Mouse (Mus musculus): ENCODE measurements at regions not wholly inside any gene's neighbourhood (a gene's known extent, or its start where the extent isn't known, plus 50 kb on each side); places are given as distances from the start of the nearest gene placed in this dataset.

DNA sequence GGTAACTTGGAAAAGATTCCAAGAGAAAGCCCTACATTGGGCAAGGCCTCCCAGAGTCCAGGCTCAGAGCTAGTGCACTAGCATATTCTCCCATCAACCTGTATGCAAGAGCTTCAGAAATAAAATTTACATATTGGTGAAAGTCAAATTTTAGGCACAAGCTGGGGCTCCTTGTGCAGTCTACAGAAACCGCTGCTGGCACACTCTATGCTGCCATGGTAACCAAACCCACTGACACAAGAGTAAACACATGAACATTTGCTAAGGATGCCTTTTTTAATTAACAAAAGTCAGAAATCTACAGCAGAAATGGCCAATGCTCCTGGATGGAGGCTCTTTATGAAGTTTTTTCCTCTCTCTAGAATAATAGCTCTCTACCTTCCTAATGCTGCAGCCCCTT is 75.9 kb upstream of the Gm9747 start:
- H3K4me3 ChIP-seq (ENCODE audit: insufficient read depth in 1 of 2, low read depth in 1 of 2, low read length in 2 of 2, poor library complexity in 1 of 2, severe bottlenecking in 1 of 2) = no peak overlapping the region
- H3K36me3 ChIP-seq (ENCODE audit: control insufficient read depth, insufficient read depth, low read length, poor library complexity, severe bottlenecking) = no peaks in the 10 kb centered on the region
- no peaks in the 10 kb centered on the region for H3K4me1 ChIP-seq (ENCODE audit: control insufficient read depth in 2 of 2, insufficient read depth in 2 of 2, low read length in 2 of 2, poor library complexity in 1 of 2)
- TF ChIP-seq HCFC1 (IDR thresholded peaks at IDR 0.05; ENCODE audit: borderline replicate concordance, insufficient read depth, low read length) (no peak), CHD2 (IDR thresholded peaks at IDR 0.05; ENCODE audit: low read depth, low read length) (no peak), ZC3H11A (IDR thresholded peaks at IDR 0.05; ENCODE audit: borderline replicate concordance, low read depth, low read length) (no peak), MAFK (IDR thresholded peaks at IDR 0.05; ENCODE audit: insufficient read depth, low read depth, low read length) (no peak), ZNF384 (IDR thresholded peaks at IDR 0.05; ENCODE audit: low read depth, low read length) (no peak)
- no peak overlapping the region for H3K27ac ChIP-seq (ENCODE audit: insufficient read depth, low read depth, low read length, poor library complexity, severe bottlenecking)
- in situ Hi-C loops (cut with MboI; ENCODE audit: low sequenced_read_pairs in 2 of 2, unreplicated experiment in 2 of 2) = no loop called here
- H3K9ac ChIP-seq (ENCODE audit: insufficient read depth, low read depth, low read length, poor library complexity, severe bottlenecking) = no peak overlapping the region
- DNase-seq (ENCODE audit: low read depth, low spot score) = no peak
- H3K9me3 ChIP-seq (ENCODE audit: control insufficient read depth, insufficient read depth, low read depth, low read length) = no peaks in the 10 kb centered on the region

DNA sequence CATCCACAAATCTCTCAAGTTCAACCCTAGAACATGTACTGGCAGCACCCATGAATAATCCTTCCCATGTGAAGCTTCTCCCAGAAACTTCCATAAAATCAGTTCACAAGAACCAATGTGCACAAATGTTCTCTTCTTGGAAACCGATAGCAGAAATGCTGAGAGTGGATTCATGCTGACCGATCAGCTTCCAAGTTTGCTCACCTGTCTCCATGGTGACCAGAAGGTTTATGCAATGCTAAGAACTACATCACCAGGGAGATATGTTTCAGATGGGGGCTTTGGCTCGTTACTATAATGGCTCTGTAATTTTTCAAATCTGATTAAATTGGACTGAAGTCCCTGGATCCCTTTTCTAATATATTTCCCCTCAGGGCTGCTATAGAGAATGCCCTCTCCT is 74.4 kb upstream of the Gm9747 start:
- no peaks in the 10 kb centered on the region for H3K4me1 ChIP-seq (ENCODE audit: control insufficient read depth in 2 of 2, insufficient read depth in 2 of 2, low read length in 2 of 2, poor library complexity in 1 of 2)
- H3K27ac ChIP-seq (ENCODE audit: insufficient read depth, low read depth, low read length, poor library complexity, severe bottlenecking) = no peak overlapping the region
- in situ Hi-C loops (cut with MboI; ENCODE audit: low sequenced_read_pairs in 2 of 2, unreplicated experiment in 2 of 2) = no loop called here
- H3K36me3 ChIP-seq (ENCODE audit: control insufficient read depth, insufficient read depth, low read length, poor library complexity, severe bottlenecking) = no peaks in the 10 kb centered on the region
- no peak for TF ChIP-seq ZC3H11A (IDR thresholded peaks at IDR 0.05; ENCODE audit: borderline replicate concordance, low read depth, low read length)
- no peak for TF ChIP-seq MAFK (IDR thresholded peaks at IDR 0.05; ENCODE audit: insufficient read depth, low read depth, low read length)
- no peak for TF ChIP-seq CHD2 (IDR thresholded peaks at IDR 0.05; ENCODE audit: low read depth, low read length)
- TF ChIP-seq ZNF384 (IDR thresholded peaks at IDR 0.05; ENCODE audit: low read depth, low read length) = no peak
- no peak for TF ChIP-seq HCFC1 (IDR thresholded peaks at IDR 0.05; ENCODE audit: borderline replicate concordance, insufficient read depth, low read length)
- H3K9ac ChIP-seq (ENCODE audit: insufficient read depth, low read depth, low read length, poor library complexity, severe bottlenecking) = no peak overlapping the region
- H3K4me3 ChIP-seq (ENCODE audit: insufficient read depth in 1 of 2, low read depth in 1 of 2, low read length in 2 of 2, poor library complexity in 1 of 2, severe bottlenecking in 1 of 2) = no peak overlapping the region
- no peaks in the 10 kb centered on the region for H3K9me3 ChIP-seq (ENCODE audit: control insufficient read depth, insufficient read depth, low read depth, low read length)
- DNase-seq (ENCODE audit: low read depth, low spot score) = no peak

DNA sequence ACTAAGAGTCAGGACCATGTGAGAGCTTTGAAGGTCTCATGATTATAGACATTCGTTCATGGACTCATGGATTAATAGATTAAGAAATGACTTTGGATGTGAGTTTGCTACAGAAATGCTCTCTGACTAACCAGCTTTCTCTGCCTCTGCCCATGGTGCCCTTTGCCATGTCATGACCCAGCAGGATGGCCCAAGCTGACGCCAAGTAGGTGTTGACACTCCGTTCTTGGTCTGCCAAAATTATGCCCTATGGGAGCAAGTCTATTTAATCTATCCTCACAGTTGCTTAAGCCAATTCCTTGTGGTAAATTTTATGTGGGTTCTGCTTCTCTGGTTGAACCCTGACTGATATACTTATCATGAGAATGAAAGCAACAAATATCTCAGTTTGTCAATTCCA is 73.7 kb upstream of the Gm9747 start:
- H3K9ac ChIP-seq (ENCODE audit: insufficient read depth, low read depth, low read length, poor library complexity, severe bottlenecking) = no peak overlapping the region
- DNase-seq (ENCODE audit: low read depth, low spot score) = no peak
- H3K27ac ChIP-seq (ENCODE audit: insufficient read depth, low read depth, low read length, poor library complexity, severe bottlenecking) = no peak overlapping the region
- H3K36me3 ChIP-seq (ENCODE audit: control insufficient read depth, insufficient read depth, low read length, poor library complexity, severe bottlenecking) = no peaks in the 10 kb centered on the region
- no peaks in the 10 kb centered on the region for H3K4me1 ChIP-seq (ENCODE audit: control insufficient read depth in 2 of 2, insufficient read depth in 2 of 2, low read length in 2 of 2, poor library complexity in 1 of 2)
- no peak overlapping the region for H3K4me3 ChIP-seq (ENCODE audit: insufficient read depth in 1 of 2, low read depth in 1 of 2, low read length in 2 of 2, poor library complexity in 1 of 2, severe bottlenecking in 1 of 2)
- H3K9me3 ChIP-seq (ENCODE audit: control insufficient read depth, insufficient read depth, low read depth, low read length) = no peaks in the 10 kb centered on the region
- in situ Hi-C loops (cut with MboI; ENCODE audit: low sequenced_read_pairs in 2 of 2, unreplicated experiment in 2 of 2) = no loop called here
- TF ChIP-seq CHD2 (IDR thresholded peaks at IDR 0.05; ENCODE audit: low read depth, low read length) (no peak), ZNF384 (IDR thresholded peaks at IDR 0.05; ENCODE audit: low read depth, low read length) (no peak), ZC3H11A (IDR thresholded peaks at IDR 0.05; ENCODE audit: borderline replicate concordance, low read depth, low read length) (no peak), HCFC1 (IDR thresholded peaks at IDR 0.05; ENCODE audit: borderline replicate concordance, insufficient read depth, low read length) (no peak)

DNA sequence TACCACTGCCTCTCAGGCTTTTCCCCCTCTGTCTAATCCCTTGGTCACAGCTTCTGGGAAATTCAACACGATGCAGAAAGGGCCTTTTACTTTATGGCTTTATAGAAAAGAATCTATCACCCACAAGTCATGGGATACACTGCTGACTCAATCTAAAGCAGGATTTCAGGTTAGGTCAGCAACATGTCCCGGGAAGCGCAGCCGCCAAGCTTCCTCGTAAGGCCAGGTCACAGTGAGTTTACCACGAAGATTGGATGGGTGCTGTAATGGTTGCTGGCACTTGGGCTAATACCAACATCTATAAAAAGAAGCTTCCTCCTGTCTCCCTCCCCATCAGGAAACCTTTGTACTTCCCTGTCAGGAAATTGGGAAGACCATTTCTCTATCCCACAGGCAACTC is 70.0 kb upstream of the Gm9747 start:
- DNase-seq (ENCODE audit: low read depth, low spot score) = no peak
- no peaks in the 10 kb centered on the region for H3K9me3 ChIP-seq (ENCODE audit: control insufficient read depth, insufficient read depth, low read depth, low read length)
- TF ChIP-seq ZC3H11A (IDR thresholded peaks at IDR 0.05; ENCODE audit: borderline replicate concordance, low read depth, low read length) = no peak
- TF ChIP-seq ZNF384 (IDR thresholded peaks at IDR 0.05; ENCODE audit: low read depth, low read length) = no peak
- no peak for TF ChIP-seq HCFC1 (IDR thresholded peaks at IDR 0.05; ENCODE audit: borderline replicate concordance, insufficient read depth, low read length)
- no peak for TF ChIP-seq MAFK (IDR thresholded peaks at IDR 0.05; ENCODE audit: insufficient read depth, low read depth, low read length)
- TF ChIP-seq CHD2 (IDR thresholded peaks at IDR 0.05; ENCODE audit: low read depth, low read length) = no peak
- H3K27ac ChIP-seq (ENCODE audit: insufficient read depth, low read depth, low read length, poor library complexity, severe bottlenecking) = no peak overlapping the region
- no peaks in the 10 kb centered on the region for H3K36me3 ChIP-seq (ENCODE audit: control insufficient read depth, insufficient read depth, low read length, poor library complexity, severe bottlenecking)
- in situ Hi-C loops (cut with MboI; ENCODE audit: low sequenced_read_pairs in 2 of 2, unreplicated experiment in 2 of 2) = no loop called here
- H3K9ac ChIP-seq (ENCODE audit: insufficient read depth, low read depth, low read length, poor library complexity, severe bottlenecking) = no peak overlapping the region
- no peaks in the 10 kb centered on the region for H3K4me1 ChIP-seq (ENCODE audit: control insufficient read depth in 2 of 2, insufficient read depth in 2 of 2, low read length in 2 of 2, poor library complexity in 1 of 2)
- H3K4me3 ChIP-seq (ENCODE audit: insufficient read depth in 1 of 2, low read depth in 1 of 2, low read length in 2 of 2, poor library complexity in 1 of 2, severe bottlenecking in 1 of 2) = no peak overlapping the region

DNA sequence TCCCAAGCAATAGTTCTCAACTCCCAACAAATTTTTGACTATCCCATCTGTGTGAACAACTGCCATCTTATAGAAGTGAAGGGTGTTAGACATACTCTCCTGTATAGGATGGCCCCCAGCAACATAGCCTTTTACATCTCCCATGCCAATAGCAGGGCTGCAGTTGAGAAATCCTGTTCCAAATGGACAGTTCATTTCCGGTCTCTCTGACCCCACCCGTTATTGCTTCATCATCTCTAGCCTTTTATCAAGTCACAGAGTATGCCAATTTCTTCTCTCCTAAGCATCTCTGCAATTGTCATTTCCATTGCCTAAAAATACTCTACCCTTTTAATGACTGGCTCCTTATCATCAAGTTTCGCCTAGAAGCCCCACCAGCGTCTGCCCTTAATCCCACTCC is 64.8 kb upstream of the Gm9747 start:
- in situ Hi-C loops (cut with MboI; ENCODE audit: low sequenced_read_pairs in 2 of 2, unreplicated experiment in 2 of 2) = no loop called here
- Histone ChIP-seq H3K9ac (ENCODE audit: insufficient read depth, low read depth, low read length, poor library complexity, severe bottlenecking) (no peak overlapping the region), H3K4me1 (ENCODE audit: control insufficient read depth in 2 of 2, insufficient read depth in 2 of 2, low read length in 2 of 2, poor library complexity in 1 of 2) (no peaks in the 10 kb centered on the region), H3K27ac (ENCODE audit: insufficient read depth, low read depth, low read length, poor library complexity, severe bottlenecking) (no peak overlapping the region), H3K4me3 (ENCODE audit: insufficient read depth in 1 of 2, low read depth in 1 of 2, low read length in 2 of 2, poor library complexity in 1 of 2, severe bottlenecking in 1 of 2) (no peak overlapping the region), H3K9me3 (ENCODE audit: control insufficient read depth, insufficient read depth, low read depth, low read length) (no peaks in the 10 kb centered on the region), H3K36me3 (ENCODE audit: control insufficient read depth, insufficient read depth, low read length, poor library complexity, severe bottlenecking) (no peaks in the 10 kb centered on the region)
- DNase-seq (ENCODE audit: low read depth, low spot score) = no peak
- TF ChIP-seq CHD2 (IDR thresholded peaks at IDR 0.05; ENCODE audit: low read depth, low read length) = no peak
- TF ChIP-seq MAFK (IDR thresholded peaks at IDR 0.05; ENCODE audit: insufficient read depth, low read depth, low read length) = no peak
- TF ChIP-seq HCFC1 (IDR thresholded peaks at IDR 0.05; ENCODE audit: borderline replicate concordance, insufficient read depth, low read length) = no peak
- TF ChIP-seq ZNF384 (IDR thresholded peaks at IDR 0.05; ENCODE audit: low read depth, low read length) = no peak
- no peak for TF ChIP-seq ZC3H11A (IDR thresholded peaks at IDR 0.05; ENCODE audit: borderline replicate concordance, low read depth, low read length)
